Mouse (Mus musculus) limb, embryonic 15.5 days (tissue): ENCODE data around the gene Slc40a1. TPM values are rescaled to one million over a fixed set of nuclear protein-coding genes. Genes with fewer than 3 reads are reported as not detected.

Source experiments
- ATAC-seq: fragments of 200-750 bp; cut with Nextera tagmentation; 2 replicates; pipeline ENCODE4 v1.8.0; 2017; ENCODE audit warnings: low read depth, moderate TSS enrichment; ENCODE audit not compliant: insufficient number of reproducible peaks, low FRiP score, low TSS enrichment
- H3K27ac ChIP-seq: fragments of 300-500 bp; sonication (generic); 2 replicates; pipeline ENCODE4 v1.5.1; 2015; ENCODE audit warnings: moderate library complexity, mild to moderate bottlenecking, inconsistent platforms
- H3K27me3 ChIP-seq: fragments of 300-500 bp; sonication (generic); 2 replicates; pipeline ENCODE4 v1.6.1; 2015; ENCODE audit warnings: inconsistent platforms
- H3K36me3 ChIP-seq: fragments of 300-500 bp; sonication (generic); 2 replicates; pipeline ENCODE4 v1.6.1; 2015; ENCODE audit warnings: inconsistent platforms
- H3K4me1 ChIP-seq: fragments of 300-500 bp; sonication (generic); 2 replicates; pipeline ENCODE4 v1.6.1; 2015; ENCODE audit warnings: inconsistent platforms
- H3K4me2 ChIP-seq: fragments of 300-500 bp; sonication (generic); 2 replicates; pipeline ENCODE4 v1.6.1; 2015; ENCODE audit warnings: mild to moderate bottlenecking, inconsistent platforms
- H3K4me3 ChIP-seq: fragments of 300-500 bp; sonication (generic); 2 replicates; pipeline ENCODE4 v1.5.1; 2015; ENCODE audit warnings: mild to moderate bottlenecking, inconsistent platforms
- H3K9ac ChIP-seq: fragments of 300-500 bp; sonication (generic); 2 replicates; pipeline ENCODE4 v1.6.1; 2015; ENCODE audit warnings: inconsistent platforms
- H3K9me3 ChIP-seq: fragments of 300-500 bp; sonication (generic); 2 replicates; pipeline ENCODE4 v1.6.1; 2016; ENCODE audit warnings: inconsistent platforms
- WGBS: fragments of 180-500 bp; shearing (Covaris S2); methylation state at CpG from one replicate; pipeline ENCODE4 v1.1.7; 2015; 5-methylcytosine and 5-hydroxymethylcytosine counted together
- polyA plus RNA-seq: library from polyadenylated mRNA; unstranded; fragments of >200 nt; fragmentation: Nextera tagmentation; extraction: Ambion mirVana; gene quantifications from 2 replicates; pipeline ENCODE4 v1.2.1, GENCODE M21; 2015

The Slc40a1 gene
- polyA plus RNA-seq, 1 experiment from 2014 or later, result 51.7 TPM

DNA sequence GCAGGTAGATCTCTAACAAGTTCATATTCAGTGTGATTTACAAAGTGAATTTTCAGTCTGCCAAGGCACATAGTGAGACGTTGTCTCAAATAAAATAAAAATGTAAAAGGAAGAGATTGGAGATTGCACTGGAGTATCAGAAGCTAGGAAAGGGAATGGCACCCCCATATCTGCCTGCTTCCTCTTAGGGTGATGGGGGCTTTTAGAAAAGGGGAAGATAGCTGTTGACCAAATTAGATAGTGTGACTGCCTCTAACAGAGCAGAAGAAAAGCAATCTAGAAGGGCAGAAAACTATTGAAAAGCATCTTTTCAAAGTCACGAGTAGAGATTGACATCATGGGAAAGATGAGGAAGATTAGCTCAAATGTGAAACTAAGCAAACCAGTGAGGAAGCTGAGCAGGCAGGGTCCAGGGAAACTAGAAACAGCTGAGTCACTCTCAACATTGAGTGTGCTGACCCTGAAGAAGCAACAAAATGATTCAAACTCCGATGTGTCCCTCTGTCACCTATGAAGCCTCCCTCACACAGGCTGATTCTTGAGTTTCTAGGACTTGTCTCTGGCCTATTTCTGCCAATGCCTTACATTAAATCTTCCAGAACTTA lies 45.0 kb downstream of the Slc40a1 start:
- no peak overlapping the region for H3K4me3 ChIP-seq
- H3K9ac ChIP-seq, result no peak overlapping the region
- no peaks in the 10 kb centered on the region for H3K36me3 ChIP-seq
- H3K27ac ChIP-seq, result no peak overlapping the region
- H3K4me1 ChIP-seq, result no peaks in the 10 kb centered on the region
- no peak overlapping the region for H3K4me2 ChIP-seq
- no peaks in the 10 kb centered on the region for H3K9me3 ChIP-seq
- no peaks in the 10 kb centered on the region for H3K27me3 ChIP-seq
- ATAC-seq, result no peak
- 79% methylated on average over 3 of the region's 3 CpGs for WGBS

- Histone ChIP-seq H3K4me2 (no peak overlapping the region), H3K27ac (no peak overlapping the region), H3K4me3 (no peak overlapping the region), H3K36me3 (no peaks in the 10 kb centered on the region), H3K9ac (no peak overlapping the region), H3K27me3 (no peaks in the 10 kb centered on the region), H3K4me1 (no peaks in the 10 kb centered on the region), H3K9me3 (no peaks in the 10 kb centered on the region)
- no peak for ATAC-seq
- WGBS, result 65% methylated on average over 3 of the region's 3 CpGs
Observed at GRCm38 (mm10) chr1:45877463-45877862, 48.9 kb downstream of the Slc40a1 start.

- no peak for ATAC-seq
- no peak overlapping the region for H3K4me2 ChIP-seq
- H3K9me3 ChIP-seq, result no peaks in the 10 kb centered on the region
- H3K27me3 ChIP-seq, result no peaks in the 10 kb centered on the region
- no peak overlapping the region for H3K27ac ChIP-seq
- H3K36me3 ChIP-seq, result no peaks in the 10 kb centered on the region
- WGBS, result 73% methylated on average over 6 of the region's 6 CpGs
- no peak overlapping the region for H3K4me3 ChIP-seq
- H3K9ac ChIP-seq, result no peak overlapping the region
- H3K4me1 ChIP-seq, result no peaks in the 10 kb centered on the region
Observed at GRCm38 (mm10) chr1:45876450-45877198, 49.7 kb downstream of the Slc40a1 start.

DNA sequence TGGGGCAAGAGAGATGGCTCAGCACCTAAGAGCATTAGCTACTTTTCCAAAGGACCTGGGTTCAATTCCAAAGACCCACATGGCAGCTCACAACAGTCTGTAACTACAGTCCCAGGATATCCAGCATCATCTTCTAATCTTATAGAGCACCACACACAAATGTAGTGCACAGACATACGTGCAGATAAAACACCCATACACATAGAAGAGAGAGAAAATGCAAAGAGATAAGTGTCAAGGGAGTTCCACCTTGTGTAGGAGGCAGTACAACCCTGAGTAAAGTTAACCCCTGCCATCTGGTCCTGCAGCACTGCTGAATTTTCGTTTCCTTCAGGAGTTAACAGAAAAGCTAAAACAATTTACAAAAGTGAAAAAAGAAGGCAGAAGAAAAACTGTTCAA lies 50.7 kb downstream of the Slc40a1 start:
- Histone ChIP-seq H3K9me3 (no peaks in the 10 kb centered on the region), H3K9ac (no peak overlapping the region), H3K27me3 (no peaks in the 10 kb centered on the region), H3K4me2 (no peak overlapping the region), H3K36me3 (no peaks in the 10 kb centered on the region), H3K4me1 (no peaks in the 10 kb centered on the region), H3K27ac (no peak overlapping the region), H3K4me3 (no peak overlapping the region)
- no peak for ATAC-seq
- WGBS, result 77% methylated on average over 2 of the region's 2 CpGs

GRCm38 (mm10) chr1:45873250-45873649 lies 53.1 kb downstream of the Slc40a1 start:
- Histone ChIP-seq H3K27me3 (no peaks in the 10 kb centered on the region), H3K36me3 (no peaks in the 10 kb centered on the region), H3K4me3 (no peak overlapping the region), H3K9ac (no peak overlapping the region), H3K4me2 (no peak overlapping the region), H3K27ac (no peak overlapping the region), H3K9me3 (no peaks in the 10 kb centered on the region), H3K4me1 (no peaks in the 10 kb centered on the region)
- no peak for ATAC-seq
- 81% methylated on average over 2 of the region's 2 CpGs for WGBS

- Histone ChIP-seq H3K9ac (no peak overlapping the region), H3K4me1 (peaks cover 14% of the 10 kb centered on the region), H3K27me3 (no peaks in the 10 kb centered on the region), H3K4me3 (no peak overlapping the region), H3K36me3 (no peaks in the 10 kb centered on the region), H3K4me2 (no peak overlapping the region), H3K27ac (no peak overlapping the region), H3K9me3 (no peaks in the 10 kb centered on the region)
- 77% methylated on average over 3 of the region's 3 CpGs for WGBS
- ATAC-seq, result no peak
Observed at GRCm38 (mm10) chr1:45868479-45869137, 57.7 kb downstream of the Slc40a1 start.

GRCm38 (mm10) chr1:45868050-45868449 lies 58.3 kb downstream of the Slc40a1 start:
- Histone ChIP-seq H3K4me1 (peaks cover 14% of the 10 kb centered on the region), H3K9me3 (peaks cover 2% of the 10 kb centered on the region; the same call in 1 of the 2 replicates), H3K9ac (no peak overlapping the region), H3K4me2 (no peak overlapping the region), H3K36me3 (no peaks in the 10 kb centered on the region), H3K27ac (no peak overlapping the region), H3K27me3 (no peaks in the 10 kb centered on the region), H3K4me3 (no peak overlapping the region)
- 69% methylated on average over 1 of the region's 1 CpGs for WGBS
- no peak for ATAC-seq

GRCm38 (mm10) chr1:45866288-45867018 lies 59.9 kb downstream of the Slc40a1 start:
- Histone ChIP-seq H3K27ac (no peak overlapping the region), H3K27me3 (no peaks in the 10 kb centered on the region), H3K4me2 (no peak overlapping the region), H3K9me3 (peaks cover 4% of the 10 kb centered on the region; the same call in 1 of the 2 replicates), H3K9ac (no peak overlapping the region), H3K36me3 (no peaks in the 10 kb centered on the region), H3K4me3 (no peak overlapping the region), H3K4me1 (peaks cover 14% of the 10 kb centered on the region)
- WGBS, result 21% methylated on average over 3 of the region's 3 CpGs
- ATAC-seq, result no peak

DNA sequence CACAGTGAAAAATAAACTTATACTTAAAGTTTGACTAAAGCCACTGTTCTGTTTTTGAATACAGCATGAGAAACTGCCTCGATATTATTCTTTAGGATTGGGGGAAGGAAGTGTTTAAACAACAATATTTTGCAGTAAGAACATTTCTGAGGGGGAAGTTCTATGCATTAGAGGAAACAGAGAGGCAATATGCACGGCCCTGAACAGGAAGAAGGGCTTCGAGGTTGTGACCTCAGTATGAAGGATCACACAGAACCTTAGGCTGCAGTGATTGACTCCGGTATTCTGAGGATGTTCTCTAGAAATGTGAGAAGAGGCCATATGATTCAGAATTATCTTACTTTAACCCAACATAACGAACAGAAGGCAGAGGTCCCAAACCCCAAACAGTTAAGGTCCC lies 60.6 kb downstream of the Slc40a1 start:
- no peak overlapping the region for H3K4me2 ChIP-seq
- no peak overlapping the region for H3K27ac ChIP-seq
- H3K4me1 ChIP-seq, result peaks cover 14% of the 10 kb centered on the region
- no peaks in the 10 kb centered on the region for H3K27me3 ChIP-seq
- no peak for ATAC-seq
- no peak overlapping the region for H3K9ac ChIP-seq
- no peaks in the 10 kb centered on the region for H3K36me3 ChIP-seq
- WGBS, result 32% methylated on average over 5 of the region's 5 CpGs
- H3K4me3 ChIP-seq, result no peak overlapping the region
- peaks cover 4% of the 10 kb centered on the region; the same call in 1 of the 2 replicates for H3K9me3 ChIP-seq

GRCm38 (mm10) chr1:45865316-45865715 lies 61.0 kb downstream of the Slc40a1 start:
- Histone ChIP-seq H3K9me3 (peaks cover 4% of the 10 kb centered on the region; the same call in 1 of the 2 replicates), H3K4me1 (peaks cover 16% of the 10 kb centered on the region), H3K9ac (no peak overlapping the region), H3K36me3 (no peaks in the 10 kb centered on the region), H3K4me3 (no peak overlapping the region), H3K4me2 (no peak overlapping the region), H3K27ac (peak overlapping the region; percentile 59; the same call in 1 of the 2 replicates), H3K27me3 (no peaks in the 10 kb centered on the region)
- 16% methylated on average over 1 of the region's 1 CpGs for WGBS
- ATAC-seq, result no peak

GRCm38 (mm10) chr1:45864564-45865014 lies 61.7 kb downstream of the Slc40a1 start:
- H3K4me1 ChIP-seq, result peaks cover 22% of the 10 kb centered on the region
- no peaks in the 10 kb centered on the region for H3K36me3 ChIP-seq
- H3K27me3 ChIP-seq, result no peaks in the 10 kb centered on the region
- no peak overlapping the region for H3K4me2 ChIP-seq
- H3K9ac ChIP-seq, result no peak overlapping the region
- ATAC-seq, result no peak
- H3K9me3 ChIP-seq, result peaks cover 4% of the 10 kb centered on the region; the same call in 1 of the 2 replicates
- WGBS, result 10% methylated on average over 4 of the region's 4 CpGs
- H3K4me3 ChIP-seq, result no peak overlapping the region
- H3K27ac ChIP-seq, result peak overlapping the region; percentile 72; the same call in 1 of the 2 replicates
